Mouse (Mus musculus) MEL (cell line): ENCODE results near the gene Uqcr11.

ENCODE experiments used
- JUND ChIP-seq: IDR thresholded peaks from 2 replicates; pipeline ENCODE4 v1.6.1; 2011; ENCODE audit warnings: low read depth, mild to moderate bottlenecking, improper control_type of control experiment, low read length
- MAFK ChIP-seq: IDR thresholded peaks from 2 replicates; pipeline ENCODE4 v1.6.1; 2011; ENCODE audit warnings: low read depth, mild to moderate bottlenecking, low read length, improper control_type of control experiment, borderline replicate concordance
- MAX ChIP-seq: IDR thresholded peaks from 2 replicates; pipeline ENCODE4 v1.6.1; 2011; ENCODE audit warnings: low read length, improper control_type of control experiment
- UBTF ChIP-seq: IDR thresholded peaks from 2 replicates; pipeline ENCODE4 v1.6.1; 2012; ENCODE audit warnings: low read depth, mild to moderate bottlenecking, inconsistent platforms, low read length, improper control_type of control experiment, moderate library complexity, borderline replicate concordance; ENCODE audit not compliant: insufficient read depth

DNA sequence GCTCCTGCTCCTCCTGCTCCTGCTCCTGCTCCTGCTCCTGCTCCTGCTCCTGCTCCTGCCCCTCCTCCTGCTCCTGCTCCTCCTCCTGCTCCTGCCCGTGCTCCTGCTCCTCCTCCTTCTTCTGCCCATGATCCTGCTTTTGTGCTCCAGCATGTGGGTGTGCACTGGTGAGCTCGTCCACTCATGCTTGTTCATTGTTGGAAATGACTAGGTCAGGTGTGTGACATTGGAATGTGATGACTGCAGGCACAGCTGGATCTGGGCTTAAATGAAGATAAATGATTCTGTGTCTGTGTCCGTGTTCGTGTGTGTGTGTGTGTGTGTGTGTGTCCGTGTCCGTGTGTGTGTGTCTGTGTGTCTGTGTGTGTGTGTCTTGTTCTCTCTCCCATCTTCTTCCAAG, 38.2 kb downstream of the Uqcr11 start:
- TF ChIP-seq MAX = no peak
- no peak for TF ChIP-seq MAFK
- no peak for TF ChIP-seq UBTF
- no peak for TF ChIP-seq JUND
